Comparison of ENCODE assay signal across 8 mouse cellular contexts in the genomic region with DNA sequence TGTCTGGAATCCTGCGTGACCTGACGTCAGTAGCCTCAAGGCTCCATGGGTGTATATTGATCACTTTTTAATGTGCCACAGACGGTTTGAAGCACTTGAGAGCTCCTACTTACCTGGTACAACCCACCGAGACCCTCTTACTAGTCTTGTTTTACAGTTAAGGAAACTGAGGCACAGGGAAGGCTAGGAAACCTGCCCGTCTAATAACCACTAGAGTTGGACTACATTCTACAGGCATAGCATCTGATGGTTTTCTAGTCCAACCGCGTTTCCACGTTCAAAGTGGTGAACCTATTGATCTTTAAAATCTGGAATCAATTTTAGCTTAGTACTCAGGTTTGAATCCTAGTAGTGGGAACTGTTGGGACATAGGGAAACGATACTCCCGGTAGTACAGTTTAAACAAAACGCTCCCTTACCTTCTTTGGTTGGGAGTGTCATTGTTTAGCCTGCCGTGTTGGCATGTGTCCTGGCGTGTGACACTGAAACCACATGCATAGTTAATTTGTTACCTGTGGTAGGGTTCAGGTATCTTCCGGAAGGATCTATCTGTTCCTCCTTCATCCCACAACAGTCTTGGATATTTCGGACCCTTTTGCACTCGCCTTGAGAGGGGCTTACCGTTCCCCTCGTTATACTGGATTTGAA. TPM values are rescaled to one million over a fixed set of nuclear protein-coding genes. Genes with fewer than 3 reads are reported as not detected.
DNase-seq lines count a peak whose midpoint lies in the region; ATAC-seq and TF ChIP-seq lines count a peak whose summit lies in the region.

No protein-coding gene starts in this region.

- peaks cover 25% of the 10 kb centered on the region for H3K4me1 ChIP-seq in embryonic facial prominence, embryonic 10.5 days
- H3K4me1 ChIP-seq in hindbrain, postnatal 0 days (ENCODE audit: insufficient read depth, low read length), result peaks cover 6% of the 10 kb centered on the region
- H3K4me1 ChIP-seq in liver, embryonic 16.5 days (ENCODE audit: control insufficient read depth, low read depth, low read length), result peaks cover 22% of the 10 kb centered on the region

- peak overlapping the region; percentile 73 for H3K4me2 ChIP-seq in hindbrain, postnatal 0 days (ENCODE audit: low read depth, low read length)
- peak overlapping the region; percentile 85 for H3K4me2 ChIP-seq in liver, embryonic 16.5 days (ENCODE audit: low read depth, low read length)

- no peaks in the 10 kb centered on the region for H3K9me3 ChIP-seq in embryonic facial prominence, embryonic 10.5 days
- H3K9me3 ChIP-seq in hindbrain, postnatal 0 days (ENCODE audit: low read length), result no peaks in the 10 kb centered on the region
- no peaks in the 10 kb centered on the region for H3K9me3 ChIP-seq in liver, embryonic 16.5 days (replicated peaks; ENCODE audit: control insufficient read depth, low read length)

- WGBS in embryonic facial prominence, embryonic 10.5 days, result 28% methylated on average over 18 of the region's 18 CpGs
- 28% methylated on average over 18 of the region's 18 CpGs for WGBS in hindbrain, postnatal 0 days
- 21% methylated on average over 18 of the region's 18 CpGs for WGBS in liver, embryonic 16.5 days (ENCODE audit: insufficient replicate concordance)

- H3K36me3 ChIP-seq in embryonic facial prominence, embryonic 10.5 days (replicated peaks), result peaks cover 41% of the 10 kb centered on the region
- peaks cover 20% of the 10 kb centered on the region for H3K36me3 ChIP-seq in hindbrain, postnatal 0 days (ENCODE audit: insufficient read depth, low read length)
- H3K36me3 ChIP-seq in liver, embryonic 16.5 days (ENCODE audit: control insufficient read depth, insufficient read depth), result peaks cover 25% of the 10 kb centered on the region

- no peaks in the 10 kb centered on the region for H3K27me3 ChIP-seq in embryonic facial prominence, embryonic 10.5 days (replicated peaks; ENCODE audit: low read depth, poor library complexity, severe bottlenecking)
- no peaks in the 10 kb centered on the region for H3K27me3 ChIP-seq in hindbrain, postnatal 0 days (ENCODE audit: insufficient read depth, low read length)
- no peaks in the 10 kb centered on the region for H3K27me3 ChIP-seq in liver, embryonic 16.5 days (ENCODE audit: control insufficient read depth, insufficient read depth, low read depth, low read length)

- H3K9ac ChIP-seq in hindbrain, postnatal 0 days (replicated peaks; ENCODE audit: low read length), result peak overlapping the region; percentile 98
- H3K9ac ChIP-seq in liver, embryonic 16.5 days (ENCODE audit: low read depth, low read length), result peak overlapping the region; percentile 96

- peak; percentile 39 for DNase-seq in kidney, adult 11 months
- DNase-seq in kidney, postnatal 10 days, result no peak
- DNase-seq in embryonic facial prominence, embryonic 10.5 days (ENCODE audit: low spot score), result peak; percentile 18
- no peak for DNase-seq in hindbrain, postnatal 0 days (ENCODE audit: low spot score)
- DNase-seq in ovary, postnatal 36 days (ENCODE audit: low spot score), result no peak
- DNase-seq in thymus, postnatal 25 days, result no peak
- no peak for DNase-seq in gastrocnemius, adult 8-10 months (ENCODE audit: low spot score in 2 of 2)

- H3K27ac ChIP-seq in embryonic facial prominence, embryonic 10.5 days (replicated peaks), result peak overlapping the region; percentile 99
- peak overlapping the region; percentile 93 for H3K27ac ChIP-seq in hindbrain, postnatal 0 days
- H3K27ac ChIP-seq in liver, embryonic 16.5 days (ENCODE audit: low read length), result peak overlapping the region; percentile 97

- H3K4me3 ChIP-seq in embryonic facial prominence, embryonic 10.5 days, result peak overlapping the region; percentile 95
- peak overlapping the region; percentile 84 for H3K4me3 ChIP-seq in hindbrain, postnatal 0 days (ENCODE audit: low read length)
- peak overlapping the region; percentile 99 for H3K4me3 ChIP-seq in liver, embryonic 16.5 days (ENCODE audit: low read depth, low read length)

- ATAC-seq in hindbrain, postnatal 0 days, result no peak
- no peak for ATAC-seq in liver, embryonic 16.5 days (ENCODE audit: low read depth)

- TF ChIP-seq CTCF in hindbrain, postnatal 0 days (IDR thresholded peaks at IDR 0.05; ENCODE audit: low read depth), result no peak

RNA-seq across cellular contexts. Expression of gene Nhlrc2, which starts 1.1 kb away (rescaled TPM):
- polyA plus RNA-seq in embryonic facial prominence, embryonic 10.5 days (2016; fragmentation: Nextera tagmentation; extraction: Ambion mirVana), result 17.2 and 17.5 TPM in 2 replicates
- total RNA-seq in hindbrain, postnatal 0 days (2014; rRNA removed), result 11.5 and 11.7 TPM in 2 replicates
- 7.7 and 7.9 TPM in 2 replicates for polyA plus RNA-seq in hindbrain, postnatal 0 days (2015; fragmentation: Nextera tagmentation; extraction: Ambion mirVana)
- 7.2 and 7.8 TPM in 2 replicates for polyA plus RNA-seq in liver, embryonic 16.5 days (2015; fragmentation: Nextera tagmentation; extraction: Ambion mirVana)
- 1 to 10 TPM; 8.4 to 9.2 (median 9.0) TPM for total RNA-seq in gastrocnemius, adult 8-10 months (2022)

RNA-seq across cellular contexts. Expression of gene Dclre1a, which starts 1.1 kb away (rescaled TPM):
- 19.0 and 23.1 TPM in 2 replicates for polyA plus RNA-seq in embryonic facial prominence, embryonic 10.5 days (2016; fragmentation: Nextera tagmentation; extraction: Ambion mirVana)
- 6.0 and 6.6 TPM in 2 replicates for total RNA-seq in hindbrain, postnatal 0 days (2014; rRNA removed)
- polyA plus RNA-seq in hindbrain, postnatal 0 days (2015; fragmentation: Nextera tagmentation; extraction: Ambion mirVana), result 11.6 and 12.1 TPM in 2 replicates
- polyA plus RNA-seq in liver, embryonic 16.5 days (2015; fragmentation: Nextera tagmentation; extraction: Ambion mirVana), result 16.1 and 16.9 TPM in 2 replicates
- 1 to 10 TPM; 2.8 to 4.5 (median 3.5) TPM for total RNA-seq in gastrocnemius, adult 8-10 months (2022)

Comparison
In these comparisons a context has a peak if more than half of its experiments do, and no peak if none do; other contexts are left out.
1. DNase-seq: peak in kidney, adult 11 months (single experiment) and embryonic facial prominence, embryonic 10.5 days (single experiment); none in kidney, postnatal 10 days (single experiment), hindbrain, postnatal 0 days (single experiment), ovary, postnatal 36 days (single experiment), thymus, postnatal 25 days (single experiment) and gastrocnemius, adult 8-10 months (0 of 2).
2. Peak in every context shown above with its lines, with median percentiles within 50 percentile points of each other: H3K27ac ChIP-seq and H3K4me3 ChIP-seq.